Mouse (Mus musculus) ES-Bruce4 (cell line): Measurements from ENCODE around the gene Gm6040. TPM values are rescaled to one million over a fixed set of nuclear protein-coding genes. Genes with fewer than 3 reads are reported as not detected.

ENCODE experiments used
- H3K27ac ChIP-seq: 2 replicates; pipeline ENCODE4 v1.5.1; 2012; ENCODE audit warnings: low read length, inconsistent platforms; ENCODE audit not compliant: insufficient read depth
- H3K27me3 ChIP-seq: 2 replicates; pipeline ENCODE4 v1.6.1; 2012; ENCODE audit warnings: mild to moderate bottlenecking, low read length, inconsistent platforms; ENCODE audit not compliant: control insufficient read depth, poor library complexity, insufficient read depth, severe bottlenecking
- H3K36me3 ChIP-seq: 2 replicates; pipeline ENCODE4 v1.6.1; 2012; ENCODE audit warnings: inconsistent platforms, mild to moderate bottlenecking, low read length, moderate library complexity; ENCODE audit not compliant: control insufficient read depth, poor library complexity, insufficient read depth, severe bottlenecking
- H3K4me1 ChIP-seq: one replicate; pipeline ENCODE4 v1.8.1; 2011; ENCODE audit warnings: low read length; ENCODE audit not compliant: control insufficient read depth, insufficient read depth
- H3K4me3 ChIP-seq: 2 replicates; pipeline ENCODE4 v1.5.1; 2011; ENCODE audit warnings: low read depth, mild to moderate bottlenecking, low read length
- H3K9ac ChIP-seq: 2 replicates; pipeline ENCODE4 v1.6.1; 2012; ENCODE audit warnings: low read depth, mild to moderate bottlenecking, inconsistent platforms; ENCODE audit not compliant: poor library complexity, severe bottlenecking
- H3K9me3 ChIP-seq: replicated peaks from 2 replicates; pipeline ENCODE4 v1.6.1; 2012; ENCODE audit warnings: mild to moderate bottlenecking, low read length, inconsistent platforms; ENCODE audit not compliant: control insufficient read depth, poor library complexity, insufficient read depth, severe bottlenecking
- CTCF ChIP-seq: IDR thresholded peaks from one replicate; pipeline ENCODE4 v1.8.1; 2011; ENCODE audit warnings: low read depth, low read length
- EP300 ChIP-seq: IDR thresholded peaks from 2 replicates; pipeline ENCODE4 v1.6.1; 2011; ENCODE audit warnings: low read depth, low read length; ENCODE audit not compliant: insufficient read depth
- POLR2A ChIP-seq: IDR thresholded peaks from one replicate; pipeline ENCODE4 v1.8.1; 2011; ENCODE audit warnings: low read length; ENCODE audit not compliant: insufficient read depth
- polyA plus RNA-seq: library from polyadenylated mRNA; stranded (reverse); fragments of >200 nt; gene quantifications from 2 replicates; pipeline ENCODE4 v1.2.4, GENCODE M21; 2011; ENCODE audit warnings: low read depth; ENCODE audit not compliant: missing spikeins, insufficient read depth, insufficient read length

The Gm6040 gene
- polyA plus RNA-seq, 1 experiment, result not detected

GRCm38 (mm10) chr8:20902527-20902926 lies 19.3 kb downstream of the Gm6040 start, which contains the start of gene Gm15056:
Gene Gm15056, minus strand, starts transcription at chr8:20902627.
- no peak for TF ChIP-seq EP300
- TF ChIP-seq POLR2A, result no peak
- TF ChIP-seq CTCF, result no peak
- Histone ChIP-seq H3K9ac (no peak within 1 kb of the TSS), H3K27ac (no peak within 1 kb of the TSS), H3K4me1 (no peaks in the 10 kb centered on the region), H3K9me3 (peaks cover 4% of the 10 kb centered on the region), H3K36me3 (no peaks in the 10 kb centered on the region), H3K27me3 (peaks cover 2% of the 10 kb centered on the region; the same call in 1 of the 2 replicates), H3K4me3 (no peak within 1 kb of the TSS)

- H3K4me1 ChIP-seq, result no peaks in the 10 kb centered on the region
- H3K27ac ChIP-seq, result no peak within 1 kb of the TSS
- H3K4me3 ChIP-seq, result no peak within 1 kb of the TSS
- H3K9me3 ChIP-seq, result peaks cover 2% of the 10 kb centered on the region; the same call in 1 of the 2 replicates
- H3K9ac ChIP-seq, result no peak within 1 kb of the TSS
- H3K27me3 ChIP-seq, result no peaks in the 10 kb centered on the region
- no peaks in the 10 kb centered on the region for H3K36me3 ChIP-seq
- no peak for TF ChIP-seq CTCF
- TF ChIP-seq EP300, result no peak
- TF ChIP-seq POLR2A, result no peak
Measured at GRCm38 (mm10) chr8:20892369-20892768, 29.5 kb downstream of the Gm6040 start, which contains the start of gene Defb33. Gene Defb33, plus strand, starts transcription at chr8:20892669.

- Histone ChIP-seq H3K36me3 (no peaks in the 10 kb centered on the region), H3K27ac (no peak overlapping the region), H3K9ac (no peak overlapping the region), H3K4me3 (no peak overlapping the region), H3K4me1 (no peaks in the 10 kb centered on the region), H3K27me3 (no peaks in the 10 kb centered on the region), H3K9me3 (no peaks in the 10 kb centered on the region)
- TF ChIP-seq POLR2A (no peak), CTCF (no peak), EP300 (no peak)
Measured at GRCm38 (mm10) chr8:20874608-20875007, 47.3 kb downstream of the Gm6040 start.

Other genes starting within 250 kb of the Gm6040 start
- gene Defb33, start 29.4 kb downstream of the Gm6040 start, polyA plus RNA-seq, result not detected in 2 replicates
- gene Gm15056, start 19.4 kb downstream of the Gm6040 start, polyA plus RNA-seq, result not detected in 2 replicates
- not detected in 2 replicates for gene AY761185, start 22.6 kb upstream of the Gm6040 start, polyA plus RNA-seq
- gene Defa21, start 103.5 kb upstream of the Gm6040 start, polyA plus RNA-seq, result not detected in 2 replicates
- not detected in 2 replicates for gene Defa23, start 133.0 kb upstream of the Gm6040 start, polyA plus RNA-seq
- gene Defa35, start 143.0 kb upstream of the Gm6040 start, polyA plus RNA-seq, result not detected in 2 replicates
- not detected in 2 replicates for gene Defa25, start 162.4 kb upstream of the Gm6040 start, polyA plus RNA-seq
- gene Gm14851, start 174.0 kb upstream of the Gm6040 start, polyA plus RNA-seq, result not detected in 2 replicates
- gene Defa30, start 212.6 kb upstream of the Gm6040 start, polyA plus RNA-seq, result not detected in 2 replicates
- not detected in 2 replicates for gene Defa22, start 240.2 kb upstream of the Gm6040 start, polyA plus RNA-seq